Mouse (Mus musculus): ENCODE results near the gene Gm49380.

DNA sequence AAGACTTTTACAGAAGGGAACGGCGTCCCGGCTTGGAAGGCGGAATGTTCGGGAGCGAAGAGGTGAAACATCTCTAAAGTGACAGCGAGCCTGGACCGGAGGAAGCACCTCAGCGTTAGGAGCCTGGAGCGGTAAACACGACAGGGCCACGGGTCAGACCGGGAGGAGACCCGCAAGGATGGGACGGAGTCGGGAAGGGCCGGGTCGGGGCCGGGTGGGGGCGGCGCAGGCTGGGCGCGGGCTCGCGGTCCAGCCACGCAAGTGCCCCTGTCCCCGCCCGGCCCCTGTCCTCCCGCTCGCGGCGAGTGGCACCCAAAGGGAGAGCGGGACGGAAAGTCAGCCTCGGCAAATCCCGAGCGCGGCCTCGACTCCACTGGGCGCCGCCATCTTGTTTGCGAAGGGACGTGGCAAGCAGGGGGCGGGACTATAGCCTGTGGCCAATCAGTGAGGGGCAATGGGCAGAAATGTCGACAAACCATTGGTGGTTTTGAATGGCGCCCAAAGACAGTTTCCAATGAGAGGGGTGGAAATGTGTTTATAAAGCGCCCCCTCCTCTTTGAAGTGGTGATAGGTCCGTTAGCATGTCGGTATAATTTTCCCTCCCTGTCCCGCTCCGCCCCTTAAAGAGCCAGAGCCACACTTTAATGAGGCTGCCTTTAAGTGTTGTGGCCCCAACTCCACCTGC, at the start of gene Gm49380, which contains the start of gene Rnf26:
- TF ChIP-seq CTCF (IDR thresholded peaks at IDR 0.05; ENCODE audit: control insufficient read depth, insufficient read depth, insufficient read length), result no peak
- no peak for TF ChIP-seq MAX (IDR thresholded peaks at IDR 0.05)
- no peak for TF ChIP-seq CEBPB (IDR thresholded peaks at IDR 0.05; ENCODE audit: low read depth)
- no peak for TF ChIP-seq MYOD1 (IDR thresholded peaks at IDR 0.05; ENCODE audit: control insufficient read depth, insufficient read length, low read depth)

Data from C2C12 (cell line).